9 mouse cellular contexts compared by ENCODE assay signal in genomic region chr8:128534442-128534871, GRCm38 (mm10).
DNase-seq lines count a peak whose midpoint lies in the region; ATAC-seq lines count a peak whose summit lies in the region.
"Had no signal": no experiment of that assay in that cellular context is flagged by ENCODE, and none has a peak within 500 bp of the region (broad histone marks: within the 10 kb centered on the region; RNA-seq: fewer than 3 reads in every experiment).

No protein-coding gene starts in this region.

- no peak overlapping the region for H3K4me2 ChIP-seq in hindbrain, embryonic 12.5 days (replicated peaks)
- no peak overlapping the region for H3K4me2 ChIP-seq in hindbrain, embryonic 13.5 days
- H3K4me2 ChIP-seq in midbrain, embryonic 16.5 days (ENCODE audit: low read length) = no peak overlapping the region
- H3K4me2 ChIP-seq in kidney, embryonic 16.5 days (replicated peaks; ENCODE audit: low read depth, low read length) = no peak overlapping the region

- 58% methylated on average over 3 of the region's 3 CpGs for WGBS in hindbrain, embryonic 12.5 days
- WGBS in hindbrain, embryonic 10.5 days = 49% methylated on average over 3 of the region's 3 CpGs
- 42% methylated on average over 3 of the region's 3 CpGs for WGBS in hindbrain, embryonic 13.5 days
- WGBS in midbrain, embryonic 16.5 days = 36% methylated on average over 3 of the region's 3 CpGs
- WGBS in kidney, embryonic 16.5 days = 58% methylated on average over 3 of the region's 3 CpGs

- DNase-seq in hindbrain, embryonic 10.5 days (ENCODE audit: low spot score) = no peak
- peak; percentile 62 for DNase-seq in Muller cell, postnatal 12 days (ENCODE audit: inconsistent ontology term)
- no peak for DNase-seq in heart, postnatal 25 days (ENCODE audit: low spot score)
- DNase-seq in urinary bladder, postnatal 14 days (ENCODE audit: low spot score) = no peak
- DNase-seq: cerebellum, postnatal 25 days had no signal

- H3K4me3 ChIP-seq in hindbrain, embryonic 12.5 days = no peak overlapping the region
- H3K4me3 ChIP-seq in hindbrain, embryonic 10.5 days = no peak overlapping the region
- no peak overlapping the region for H3K4me3 ChIP-seq in hindbrain, embryonic 13.5 days
- no peak overlapping the region for H3K4me3 ChIP-seq in midbrain, embryonic 16.5 days (ENCODE audit: low read depth, low read length)
- H3K4me3 ChIP-seq in kidney, embryonic 16.5 days (ENCODE audit: low read length) = no peak overlapping the region

- intact Hi-C loops in heart, postnatal 25 days (cut with DNase I) = no loop called here

- no peaks in the 10 kb centered on the region for H3K27me3 ChIP-seq in hindbrain, embryonic 12.5 days
- peaks cover 13% of the 10 kb centered on the region for H3K27me3 ChIP-seq in hindbrain, embryonic 10.5 days (ENCODE audit: insufficient read depth, poor library complexity, severe bottlenecking)
- no peaks in the 10 kb centered on the region for H3K27me3 ChIP-seq in hindbrain, embryonic 13.5 days
- H3K27me3 ChIP-seq in midbrain, embryonic 16.5 days (ENCODE audit: control insufficient read depth, insufficient read depth, low read depth, low read length) = no peaks in the 10 kb centered on the region
- H3K27me3 ChIP-seq in kidney, embryonic 16.5 days (ENCODE audit: insufficient read depth, low read length) = no peaks in the 10 kb centered on the region

- H3K36me3 ChIP-seq in hindbrain, embryonic 12.5 days = no peaks in the 10 kb centered on the region
- no peaks in the 10 kb centered on the region for H3K36me3 ChIP-seq in hindbrain, embryonic 10.5 days
- no peaks in the 10 kb centered on the region for H3K36me3 ChIP-seq in hindbrain, embryonic 13.5 days
- no peaks in the 10 kb centered on the region for H3K36me3 ChIP-seq in midbrain, embryonic 16.5 days (ENCODE audit: control insufficient read depth, insufficient read depth, low read length)
- no peaks in the 10 kb centered on the region for H3K36me3 ChIP-seq in kidney, embryonic 16.5 days (ENCODE audit: insufficient read depth, low read length)

- no peak overlapping the region for H3K27ac ChIP-seq in hindbrain, embryonic 12.5 days
- H3K27ac ChIP-seq in hindbrain, embryonic 10.5 days = no peak overlapping the region
- H3K27ac ChIP-seq in hindbrain, embryonic 13.5 days = no peak overlapping the region
- no peak overlapping the region for H3K27ac ChIP-seq in midbrain, embryonic 16.5 days (ENCODE audit: low read length)
- H3K27ac ChIP-seq in kidney, embryonic 16.5 days (ENCODE audit: low read length) = no peak overlapping the region

- H3K4me1 ChIP-seq in hindbrain, embryonic 12.5 days = peaks cover 9% of the 10 kb centered on the region
- peaks cover 2% of the 10 kb centered on the region for H3K4me1 ChIP-seq in hindbrain, embryonic 10.5 days (replicated peaks)
- peaks cover 8% of the 10 kb centered on the region for H3K4me1 ChIP-seq in hindbrain, embryonic 13.5 days (replicated peaks)
- peaks cover 7% of the 10 kb centered on the region for H3K4me1 ChIP-seq in midbrain, embryonic 16.5 days (ENCODE audit: control insufficient read depth, insufficient read depth, low read length)
- H3K4me1 ChIP-seq in kidney, embryonic 16.5 days (ENCODE audit: insufficient read depth, low read length) = no peaks in the 10 kb centered on the region

- peak; percentile 40; the same call in 1 of the 2 replicates for ATAC-seq in hindbrain, embryonic 12.5 days (ENCODE audit: low FRiP score)
- ATAC-seq in hindbrain, embryonic 13.5 days (ENCODE audit: low FRiP score) = peak; percentile 72
- ATAC-seq in midbrain, embryonic 16.5 days = peak; percentile 77
- ATAC-seq in kidney, embryonic 16.5 days (ENCODE audit: low FRiP score, low TSS enrichment) = no peak

- H3K9ac ChIP-seq in hindbrain, embryonic 12.5 days = no peak overlapping the region
- H3K9ac ChIP-seq in hindbrain, embryonic 13.5 days = no peak overlapping the region
- no peak overlapping the region for H3K9ac ChIP-seq in midbrain, embryonic 16.5 days (ENCODE audit: low read depth, low read length)
- no peak overlapping the region for H3K9ac ChIP-seq in kidney, embryonic 16.5 days (replicated peaks; ENCODE audit: low read length)

- no peaks in the 10 kb centered on the region for H3K9me3 ChIP-seq in hindbrain, embryonic 12.5 days (replicated peaks)
- H3K9me3 ChIP-seq in hindbrain, embryonic 10.5 days = no peaks in the 10 kb centered on the region
- no peaks in the 10 kb centered on the region for H3K9me3 ChIP-seq in hindbrain, embryonic 13.5 days
- H3K9me3 ChIP-seq in midbrain, embryonic 16.5 days (replicated peaks; ENCODE audit: control insufficient read depth, low read length, poor library complexity, severe bottlenecking) = no peaks in the 10 kb centered on the region
- H3K9me3 ChIP-seq in kidney, embryonic 16.5 days (ENCODE audit: low read length) = no peaks in the 10 kb centered on the region
